Mouse (Mus musculus): ENCODE measurements around the gene 4930402F06Rik. TPM values are rescaled to one million over a fixed set of nuclear protein-coding genes. Genes with fewer than 3 reads are reported as not detected.

4930402F06Rik gene
- polyA plus RNA-seq, 1 experiment from 2014 or later: not detected

DNA sequence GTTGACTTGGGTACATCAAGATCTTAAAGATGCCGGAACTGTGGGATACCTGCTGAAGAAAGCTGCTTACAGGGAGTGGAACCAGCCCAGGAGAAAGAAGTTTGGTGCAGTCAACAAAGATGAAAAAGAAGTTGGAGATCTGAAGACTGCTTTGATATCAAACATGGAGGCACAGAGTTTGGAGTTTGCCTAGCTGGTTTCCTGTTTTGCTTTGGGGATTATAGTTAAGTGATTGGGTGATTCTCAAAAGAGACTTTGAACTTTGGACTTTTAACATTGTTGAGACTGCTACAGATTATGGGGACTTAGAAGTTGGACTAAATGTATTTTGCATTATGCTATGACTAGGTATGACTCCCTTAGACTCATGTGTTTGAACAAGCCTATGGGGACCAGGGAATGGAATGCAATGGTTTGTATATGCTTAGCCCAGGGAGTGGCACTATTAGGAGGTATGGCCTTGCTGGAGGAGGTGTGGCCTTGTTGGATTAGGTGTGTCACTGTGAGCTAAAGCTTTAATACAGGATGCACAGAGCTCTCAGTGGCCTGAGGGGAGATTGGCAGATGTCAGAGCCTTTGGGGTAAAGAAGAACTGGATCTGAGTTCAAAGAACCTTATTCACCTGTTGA lies 26.9 kb upstream of the 4930402F06Rik start:
- H3K4me2 ChIP-seq: no peak overlapping the region
- H3K27ac ChIP-seq (ENCODE audit: low read depth, low read length): no peak overlapping the region
- WGBS (ENCODE audit: insufficient replicate concordance): 93% methylated on average over 1 of the region's 1 CpGs
- no peaks in the 10 kb centered on the region for H3K4me1 ChIP-seq (ENCODE audit: control insufficient read depth, insufficient read depth, low read length)
- no peak overlapping the region for H3K4me3 ChIP-seq (ENCODE audit: low read depth, low read length)
- peaks cover 30% of the 10 kb centered on the region for H3K36me3 ChIP-seq (ENCODE audit: control insufficient read depth, insufficient read depth, low read length)
- no peak overlapping the region for H3K9ac ChIP-seq (ENCODE audit: low read depth, low read length)
- no peaks in the 10 kb centered on the region; the same call in 1 of the 2 replicates for H3K9me3 ChIP-seq (replicated peaks; ENCODE audit: control insufficient read depth, low read length)
- ATAC-seq (replicated peaks; ENCODE audit: insufficient number of reproducible peaks, low FRiP score, low TSS enrichment): no peak
- H3K27me3 ChIP-seq (ENCODE audit: control insufficient read depth, insufficient read depth, low read length): no peaks in the 10 kb centered on the region

DNA sequence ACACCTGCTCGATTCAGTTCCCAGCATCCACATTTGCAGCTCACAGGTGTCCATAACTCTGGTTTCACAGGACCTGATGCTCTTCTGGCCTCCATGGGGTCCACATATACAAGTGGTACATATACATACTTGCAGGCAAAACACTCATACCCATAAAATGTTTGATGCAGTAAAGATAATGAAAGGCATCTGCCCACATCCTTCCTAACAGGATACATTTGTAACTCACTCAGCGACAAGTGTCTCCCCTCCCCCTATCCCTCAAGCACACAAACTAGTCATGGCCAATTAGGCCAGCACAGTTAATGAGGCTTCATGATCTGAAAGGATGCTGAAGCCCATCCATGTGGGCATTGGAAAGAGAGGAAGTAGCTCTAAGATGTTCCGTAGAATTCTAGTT lies 25.4 kb upstream of the 4930402F06Rik start:
- WGBS (ENCODE audit: insufficient replicate concordance): 90% methylated on average over 3 of the region's 3 CpGs
- no peaks in the 10 kb centered on the region for H3K27me3 ChIP-seq (ENCODE audit: control insufficient read depth, insufficient read depth, low read length)
- ATAC-seq (replicated peaks; ENCODE audit: insufficient number of reproducible peaks, low FRiP score, low TSS enrichment): no peak
- H3K9me3 ChIP-seq (replicated peaks; ENCODE audit: control insufficient read depth, low read length): no peaks in the 10 kb centered on the region; the same call in 1 of the 2 replicates
- H3K4me1 ChIP-seq (ENCODE audit: control insufficient read depth, insufficient read depth, low read length): no peaks in the 10 kb centered on the region
- no peak overlapping the region for H3K4me3 ChIP-seq (ENCODE audit: low read depth, low read length)
- H3K36me3 ChIP-seq (ENCODE audit: control insufficient read depth, insufficient read depth, low read length): peaks cover 30% of the 10 kb centered on the region
- no peak overlapping the region for H3K9ac ChIP-seq (ENCODE audit: low read depth, low read length)
- H3K27ac ChIP-seq (ENCODE audit: low read depth, low read length): no peak overlapping the region
- H3K4me2 ChIP-seq: no peak overlapping the region

DNA sequence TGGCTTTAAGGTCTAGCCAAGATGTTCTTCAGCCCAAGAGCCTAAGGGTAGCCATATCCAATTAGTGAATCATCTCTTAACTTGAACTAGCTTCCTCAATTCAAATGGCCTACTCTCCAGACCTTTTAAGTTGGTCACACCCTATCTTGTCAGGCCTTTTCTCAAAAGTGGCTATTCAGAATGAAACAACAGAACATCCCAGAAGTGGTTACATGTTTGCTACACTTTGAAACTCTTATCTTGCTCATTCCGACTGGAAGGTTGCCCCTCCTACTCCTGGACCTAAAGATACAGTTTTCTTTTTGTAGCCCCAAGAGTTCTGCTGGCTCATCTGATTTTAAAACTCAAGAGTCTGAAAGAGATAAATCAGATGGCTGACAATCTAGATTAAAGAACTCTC lies 23.7 kb upstream of the 4930402F06Rik start:
- no peak overlapping the region for H3K4me2 ChIP-seq
- ATAC-seq (replicated peaks; ENCODE audit: insufficient number of reproducible peaks, low FRiP score, low TSS enrichment): no peak
- no peaks in the 10 kb centered on the region for H3K27me3 ChIP-seq (ENCODE audit: control insufficient read depth, insufficient read depth, low read length)
- peaks cover 30% of the 10 kb centered on the region for H3K36me3 ChIP-seq (ENCODE audit: control insufficient read depth, insufficient read depth, low read length)
- no peak overlapping the region for H3K27ac ChIP-seq (ENCODE audit: low read depth, low read length)
- no peak overlapping the region for H3K9ac ChIP-seq (ENCODE audit: low read depth, low read length)
- 48% methylated on average over 1 of the region's 1 CpGs for WGBS (ENCODE audit: insufficient replicate concordance)
- H3K4me3 ChIP-seq (ENCODE audit: low read depth, low read length): no peak overlapping the region
- no peaks in the 10 kb centered on the region for H3K4me1 ChIP-seq (ENCODE audit: control insufficient read depth, insufficient read depth, low read length)
- no peaks in the 10 kb centered on the region; the same call in 1 of the 2 replicates for H3K9me3 ChIP-seq (replicated peaks; ENCODE audit: control insufficient read depth, low read length)

DNA sequence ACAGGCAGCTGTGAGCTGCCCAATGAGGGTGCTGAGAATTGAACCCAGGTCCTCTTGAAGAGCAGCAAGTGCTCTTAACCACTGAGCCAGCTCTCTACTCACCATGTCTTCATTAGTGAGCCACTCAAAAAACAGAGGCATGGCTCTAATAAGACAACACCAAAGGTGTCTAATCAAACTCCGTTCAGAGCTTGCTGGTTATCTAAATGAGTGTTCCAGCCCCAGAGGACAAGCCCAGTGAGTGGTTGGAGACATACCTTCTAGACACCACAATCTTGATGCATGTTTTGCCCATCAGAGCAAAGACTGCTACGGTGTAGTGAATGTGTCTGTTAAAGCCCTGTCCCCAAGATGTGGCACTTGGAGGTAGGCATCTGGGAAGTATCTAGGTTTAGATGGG lies 22.7 kb upstream of the 4930402F06Rik start:
- Histone ChIP-seq H3K4me3 (ENCODE audit: low read depth, low read length) (no peak overlapping the region), H3K27ac (ENCODE audit: low read depth, low read length) (no peak overlapping the region), H3K36me3 (ENCODE audit: control insufficient read depth, insufficient read depth, low read length) (peaks cover 30% of the 10 kb centered on the region), H3K4me1 (ENCODE audit: control insufficient read depth, insufficient read depth, low read length) (no peaks in the 10 kb centered on the region), H3K9ac (ENCODE audit: low read depth, low read length) (no peak overlapping the region), H3K9me3 (replicated peaks; ENCODE audit: control insufficient read depth, low read length) (no peaks in the 10 kb centered on the region; the same call in 1 of the 2 replicates), H3K27me3 (ENCODE audit: control insufficient read depth, insufficient read depth, low read length) (no peaks in the 10 kb centered on the region), H3K4me2 (no peak overlapping the region)
- ATAC-seq (replicated peaks; ENCODE audit: insufficient number of reproducible peaks, low FRiP score, low TSS enrichment): no peak
- 93% methylated on average over 2 of the region's 2 CpGs for WGBS (ENCODE audit: insufficient replicate concordance)

DNA sequence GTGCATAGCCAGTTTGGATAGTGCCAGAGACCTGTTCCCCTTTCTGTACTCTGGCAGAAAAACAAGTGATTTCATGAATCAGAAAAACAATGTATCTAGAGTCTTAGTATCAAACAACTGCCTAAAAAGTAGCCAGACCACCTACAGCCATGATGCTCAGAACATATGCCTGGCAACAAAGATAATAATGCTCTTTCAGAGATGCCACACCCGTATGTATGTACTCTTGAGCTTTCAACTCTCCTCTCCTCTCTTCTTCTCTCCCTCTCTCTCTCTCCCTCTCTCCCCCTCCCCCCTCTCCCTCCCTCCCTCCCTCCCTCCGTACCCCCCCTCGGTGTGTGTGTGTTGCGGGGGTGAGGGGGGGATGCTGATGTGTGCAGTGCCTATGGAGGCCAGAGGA lies 22.3 kb upstream of the 4930402F06Rik start:
- Histone ChIP-seq H3K4me3 (ENCODE audit: low read depth, low read length) (no peak overlapping the region), H3K4me1 (ENCODE audit: control insufficient read depth, insufficient read depth, low read length) (no peaks in the 10 kb centered on the region), H3K36me3 (ENCODE audit: control insufficient read depth, insufficient read depth, low read length) (peaks cover 30% of the 10 kb centered on the region), H3K9ac (ENCODE audit: low read depth, low read length) (no peak overlapping the region), H3K4me2 (no peak overlapping the region), H3K27ac (ENCODE audit: low read depth, low read length) (no peak overlapping the region), H3K27me3 (ENCODE audit: control insufficient read depth, insufficient read depth, low read length) (no peaks in the 10 kb centered on the region), H3K9me3 (replicated peaks; ENCODE audit: control insufficient read depth, low read length) (no peaks in the 10 kb centered on the region; the same call in 1 of the 2 replicates)
- ATAC-seq (replicated peaks; ENCODE audit: insufficient number of reproducible peaks, low FRiP score, low TSS enrichment): no peak
- WGBS (ENCODE audit: insufficient replicate concordance): 89% methylated on average over 4 of the region's 4 CpGs

DNA sequence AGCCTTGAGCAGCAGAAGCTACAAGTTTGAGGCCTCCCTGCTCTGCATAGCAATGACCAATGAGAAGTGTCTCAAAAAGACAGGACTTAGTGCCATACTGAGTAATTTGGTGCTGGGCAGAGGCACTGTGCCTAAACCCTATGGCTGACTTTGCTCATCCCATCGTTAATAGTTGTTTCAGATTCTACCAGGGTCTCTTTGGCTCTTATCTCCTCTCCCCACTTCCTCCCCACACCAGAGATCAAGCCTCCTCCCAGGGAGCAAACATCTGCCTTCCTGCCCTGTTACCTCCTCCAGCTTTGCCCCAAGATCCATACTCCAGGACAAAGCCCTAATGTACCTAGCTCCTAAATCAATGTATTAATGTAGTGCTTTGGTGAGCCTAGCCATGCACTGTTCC lies 20.3 kb upstream of the 4930402F06Rik start:
- no peak for ATAC-seq (replicated peaks; ENCODE audit: insufficient number of reproducible peaks, low FRiP score, low TSS enrichment)
- Histone ChIP-seq H3K27me3 (ENCODE audit: control insufficient read depth, insufficient read depth, low read length) (no peaks in the 10 kb centered on the region), H3K36me3 (ENCODE audit: control insufficient read depth, insufficient read depth, low read length) (peaks cover 22% of the 10 kb centered on the region), H3K9me3 (replicated peaks; ENCODE audit: control insufficient read depth, low read length) (no peaks in the 10 kb centered on the region; the same call in 1 of the 2 replicates), H3K4me3 (ENCODE audit: low read depth, low read length) (no peak overlapping the region), H3K4me2 (no peak overlapping the region), H3K27ac (ENCODE audit: low read depth, low read length) (no peak overlapping the region), H3K9ac (ENCODE audit: low read depth, low read length) (no peak overlapping the region), H3K4me1 (ENCODE audit: control insufficient read depth, insufficient read depth, low read length) (peaks cover 5% of the 10 kb centered on the region; the same call in 1 of the 2 replicates)
- 37% methylated on average over 1 of the region's 1 CpGs for WGBS (ENCODE audit: insufficient replicate concordance)

DNA sequence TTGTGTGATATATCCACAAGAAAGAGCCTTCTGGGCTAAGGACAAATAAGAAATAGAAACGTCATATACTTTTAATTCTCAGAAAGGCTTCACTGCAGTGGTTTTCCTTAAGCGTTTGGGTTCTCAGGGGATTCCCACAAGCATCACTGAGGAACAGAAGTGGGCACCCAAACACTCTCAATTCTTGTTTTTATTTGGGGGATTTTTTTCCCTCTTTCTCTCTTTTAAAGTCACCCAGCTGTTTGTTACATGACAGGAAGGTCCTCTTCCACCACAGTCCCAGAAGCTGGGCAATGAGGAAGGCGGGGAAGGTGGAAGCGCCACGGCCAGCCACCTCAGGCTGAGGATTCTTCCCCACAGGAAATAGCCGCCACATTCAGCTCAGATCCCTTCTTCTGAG lies 19.5 kb upstream of the 4930402F06Rik start:
- H3K36me3 ChIP-seq (ENCODE audit: control insufficient read depth, insufficient read depth, low read length): peaks cover 18% of the 10 kb centered on the region
- H3K4me1 ChIP-seq (ENCODE audit: control insufficient read depth, insufficient read depth, low read length): peaks cover 5% of the 10 kb centered on the region; the same call in 1 of the 2 replicates
- H3K4me3 ChIP-seq (ENCODE audit: low read depth, low read length): no peak overlapping the region
- no peak overlapping the region for H3K4me2 ChIP-seq
- ATAC-seq (replicated peaks; ENCODE audit: insufficient number of reproducible peaks, low FRiP score, low TSS enrichment): no peak
- H3K9ac ChIP-seq (ENCODE audit: low read depth, low read length): no peak overlapping the region
- no peaks in the 10 kb centered on the region for H3K27me3 ChIP-seq (ENCODE audit: control insufficient read depth, insufficient read depth, low read length)
- 75% methylated on average over 6 of the region's 6 CpGs for WGBS (ENCODE audit: insufficient replicate concordance)
- H3K27ac ChIP-seq (ENCODE audit: low read depth, low read length): no peak overlapping the region
- no peaks in the 10 kb centered on the region; the same call in 1 of the 2 replicates for H3K9me3 ChIP-seq (replicated peaks; ENCODE audit: control insufficient read depth, low read length)

DNA sequence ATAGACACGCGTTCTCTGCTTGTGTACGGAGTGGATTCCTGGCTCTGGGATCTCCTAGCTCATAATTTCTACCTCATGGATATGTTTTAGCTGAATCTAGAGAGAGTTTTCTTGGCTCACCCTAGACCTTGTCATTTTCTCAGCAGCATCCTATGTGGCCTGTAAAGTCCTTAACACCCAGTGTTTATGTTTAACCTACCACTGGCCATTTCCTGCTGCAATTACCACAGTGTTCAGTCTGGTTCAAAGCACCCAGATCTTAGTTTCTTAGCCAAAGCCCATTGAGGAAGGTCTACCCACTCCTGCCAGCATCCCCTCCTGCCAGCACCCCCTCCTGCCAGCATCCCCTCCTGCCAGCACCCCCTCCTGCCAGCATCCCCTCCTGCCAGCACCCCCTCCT lies 15.8 kb upstream of the 4930402F06Rik start:
- Histone ChIP-seq H3K4me3 (ENCODE audit: low read depth, low read length) (no peak overlapping the region), H3K27ac (ENCODE audit: low read depth, low read length) (no peak overlapping the region)
- WGBS (ENCODE audit: insufficient replicate concordance): 94% methylated on average over 3 of the region's 3 CpGs

DNA sequence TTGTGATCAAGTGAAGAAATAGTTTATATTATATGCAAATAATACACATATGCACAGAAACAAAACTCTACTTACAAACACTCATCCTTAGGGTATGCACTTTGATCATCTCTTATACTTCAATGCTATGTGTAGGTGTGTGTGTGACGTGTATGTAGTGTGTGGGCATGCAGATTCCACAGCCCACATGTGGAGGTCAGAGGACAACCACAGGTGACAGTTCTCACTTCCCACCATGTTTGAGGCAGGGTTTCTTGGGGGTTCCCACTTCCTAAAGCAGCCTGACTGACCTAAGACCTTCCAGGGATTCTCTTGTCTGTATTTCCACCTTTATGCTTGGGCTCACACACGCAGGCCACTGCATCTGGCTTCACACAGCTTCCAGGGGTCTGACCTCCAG lies 15.3 kb upstream of the 4930402F06Rik start:
- no peak overlapping the region for H3K27ac ChIP-seq (ENCODE audit: low read depth, low read length)
- H3K4me3 ChIP-seq (ENCODE audit: low read depth, low read length): no peak overlapping the region
- H3K4me2 ChIP-seq: no peak overlapping the region
- ATAC-seq (replicated peaks; ENCODE audit: insufficient number of reproducible peaks, low FRiP score, low TSS enrichment): no peak
- H3K9ac ChIP-seq (ENCODE audit: low read depth, low read length): no peak overlapping the region
- peaks cover 12% of the 10 kb centered on the region; the same call in 1 of the 2 replicates for H3K4me1 ChIP-seq (ENCODE audit: control insufficient read depth, insufficient read depth, low read length)
- H3K36me3 ChIP-seq (ENCODE audit: control insufficient read depth, insufficient read depth, low read length): no peaks in the 10 kb centered on the region
- no peaks in the 10 kb centered on the region for H3K27me3 ChIP-seq (ENCODE audit: control insufficient read depth, insufficient read depth, low read length)
- WGBS (ENCODE audit: insufficient replicate concordance): 75% methylated on average over 2 of the region's 2 CpGs
- no peaks in the 10 kb centered on the region for H3K9me3 ChIP-seq (replicated peaks; ENCODE audit: control insufficient read depth, low read length)

More for the DNA sequence above, 15.8 kb upstream of the 4930402F06Rik start:
- Histone ChIP-seq H3K36me3 (ENCODE audit: control insufficient read depth, insufficient read depth, low read length) (no peaks in the 10 kb centered on the region), H3K4me2 (no peak overlapping the region), H3K27me3 (ENCODE audit: control insufficient read depth, insufficient read depth, low read length) (no peaks in the 10 kb centered on the region), H3K4me1 (ENCODE audit: control insufficient read depth, insufficient read depth, low read length) (peaks cover 10% of the 10 kb centered on the region; the same call in 1 of the 2 replicates), H3K9ac (ENCODE audit: low read depth, low read length) (no peak overlapping the region), H3K9me3 (replicated peaks; ENCODE audit: control insufficient read depth, low read length) (no peaks in the 10 kb centered on the region)
- no peak for ATAC-seq (replicated peaks; ENCODE audit: insufficient number of reproducible peaks, low FRiP score, low TSS enrichment)

Measured in heart, embryonic 11.5 days (tissue).